Mouse (Mus musculus): ENCODE results near the gene Aif1.

Aif1 gene

GRCm38 (mm10) chr17:35166352-35167035, 9.4 kb downstream of the Aif1 start:
- DNase-seq (ENCODE audit: low spot score): no peak

GRCm38 (mm10) chr17:35165451-35166155, 10.3 kb downstream of the Aif1 start:
- no peak for DNase-seq (ENCODE audit: low spot score)

- peak; percentile 100 for DNase-seq (ENCODE audit: low spot score)
Observed at GRCm38 (mm10) chr17:35164568-35165450, 11.1 kb downstream of the Aif1 start, which contains the start of gene Prrc2a. Gene Prrc2a (minus strand): TSS chr17:35164897.

- no peak for DNase-seq (ENCODE audit: low spot score)
Observed at GRCm38 (mm10) chr17:35164218-35164567, 11.7 kb downstream of the Aif1 start.

GRCm38 (mm10) chr17:35163326-35164081, 12.4 kb downstream of the Aif1 start:
- no peak for DNase-seq (ENCODE audit: low spot score)

GRCm38 (mm10) chr17:35162730-35163129, 13.1 kb downstream of the Aif1 start:
- DNase-seq (ENCODE audit: low spot score): no peak

GRCm38 (mm10) chr17:35162121-35162520, 13.7 kb downstream of the Aif1 start:
- DNase-seq (ENCODE audit: low spot score): no peak

- DNase-seq (ENCODE audit: low spot score): no peak
Observed at GRCm38 (mm10) chr17:35161421-35161820, 14.4 kb downstream of the Aif1 start.

GRCm38 (mm10) chr17:35159638-35160037, 16.2 kb downstream of the Aif1 start:
- no peak for DNase-seq (ENCODE audit: low spot score)

GRCm38 (mm10) chr17:35158850-35159593, 16.8 kb downstream of the Aif1 start:
- no peak for DNase-seq (ENCODE audit: low spot score)

GRCm38 (mm10) chr17:35157661-35158175, 18.1 kb downstream of the Aif1 start:
- no peak for DNase-seq (ENCODE audit: low spot score)

GRCm38 (mm10) chr17:35157254-35157653, 18.6 kb downstream of the Aif1 start:
- DNase-seq (ENCODE audit: low spot score): no peak

- DNase-seq (ENCODE audit: low spot score): no peak
Observed at GRCm38 (mm10) chr17:35156461-35157200, 19.2 kb downstream of the Aif1 start.

- DNase-seq (ENCODE audit: low spot score): no peak
Observed at GRCm38 (mm10) chr17:35155451-35155850, 20.4 kb downstream of the Aif1 start.

- no peak for DNase-seq (ENCODE audit: low spot score)
Observed at GRCm38 (mm10) chr17:35154616-35155015, 21.3 kb downstream of the Aif1 start.

GRCm38 (mm10) chr17:35153931-35154330, 21.9 kb downstream of the Aif1 start:
- no peak for DNase-seq (ENCODE audit: low spot score)

GRCm38 (mm10) chr17:35153077-35153476, 22.8 kb downstream of the Aif1 start:
- DNase-seq (ENCODE audit: low spot score): no peak

- DNase-seq (ENCODE audit: low spot score): no peak
Observed at GRCm38 (mm10) chr17:35152121-35152520, 23.7 kb downstream of the Aif1 start.

GRCm38 (mm10) chr17:35147922-35148639, 27.8 kb downstream of the Aif1 start:
- no peak for DNase-seq (ENCODE audit: low spot score)

GRCm38 (mm10) chr17:35147348-35147747, 28.5 kb downstream of the Aif1 start:
- no peak for DNase-seq (ENCODE audit: low spot score)
